Mouse (Mus musculus) lung, adult 2 months (tissue): ENCODE results near the gene Tgfb3. TPM values are rescaled to one million over a fixed set of nuclear protein-coding genes. Genes with fewer than 3 reads are reported as not detected.

ENCODE experiments used
- DNase-seq: peaks from one replicate; pipeline ENCODE4 v3.0.0; 2022
- H3K4me1 ChIP-seq: fragments of 200-500 bp; 2 replicates; pipeline ENCODE4 v1.6.1; 2011; ENCODE audit warnings: low read length; ENCODE audit not compliant: control insufficient read depth, insufficient read depth
- H3K4me3 ChIP-seq: fragments of 200-500 bp; replicated peaks from 2 replicates; pipeline ENCODE3; 2011; ENCODE audit warnings: low read depth, mild to moderate bottlenecking, control low read depth, low read length; ENCODE audit errors: extremely low read depth
- CTCF ChIP-seq: fragments of 200-500 bp; IDR thresholded peaks from 2 replicates; pipeline ENCODE4 v1.5.1; 2011; ENCODE audit warnings: mild to moderate bottlenecking, low read length, control low read depth; ENCODE audit not compliant: insufficient read depth
- POLR2A ChIP-seq: fragments of 200-500 bp; IDR thresholded peaks from 2 replicates; pipeline ENCODE4 v1.6.1; 2011; ENCODE audit warnings: low read depth, mild to moderate bottlenecking, control low read depth, low read length, borderline replicate concordance; ENCODE audit errors: extremely low read depth
- WGBS: fragments of 180-500 bp; shearing (Covaris S2); methylation state at CpG from one replicate; pipeline ENCODE4 v1.1.7; 2018; 5-methylcytosine and 5-hydroxymethylcytosine counted together
- polyA plus RNA-seq: library from polyadenylated mRNA; depleted of rRNA; stranded (reverse); fragments of >200 nt; gene quantifications from 2 replicates; pipeline ENCODE4 v1.2.3, GENCODE M21; 2012

Tgfb3 gene
- polyA plus RNA-seq, 1 experiment = 33.9 TPM

DNA sequence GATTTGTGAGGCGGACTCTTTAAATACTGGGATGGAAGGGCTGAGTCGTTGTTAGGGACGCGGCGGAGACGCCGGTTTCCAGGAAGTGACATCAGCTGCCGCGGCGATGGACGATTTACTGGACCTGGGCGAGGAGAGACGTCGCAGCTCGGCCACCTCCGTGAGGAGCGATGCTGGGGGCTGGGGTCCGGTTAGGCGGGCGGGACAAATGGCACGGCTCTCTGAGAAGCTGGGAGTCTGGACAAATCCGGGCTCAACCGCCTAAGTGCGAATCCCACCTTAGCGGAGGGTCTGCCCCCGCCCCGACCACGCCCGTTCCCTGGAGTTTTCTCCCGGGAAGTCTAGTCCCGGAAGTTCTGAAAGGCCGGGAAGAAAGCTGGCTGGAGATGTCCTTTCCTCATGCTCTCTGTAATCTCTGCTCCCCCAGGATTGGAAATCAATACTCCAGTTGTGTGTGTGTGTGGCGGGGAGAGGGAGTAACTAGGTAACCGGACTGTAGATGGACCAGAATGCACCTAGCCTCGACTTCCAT lies 3.7 kb upstream of the Tgfb3 start, which contains the start of gene Ift43:
Ift43 (plus strand) TSS at position 61 of the 532 bp plus-strand sequence.
- WGBS = under 1% methylated on average over 35 of the region's 35 CpGs
- TF ChIP-seq CTCF (no peak), POLR2A (peak; percentile 92; the same call in 1 of the 2 replicates)
- peak; percentile 86 for DNase-seq
- Histone ChIP-seq H3K4me3 (peak within 1 kb of the TSS; percentile 87), H3K4me1 (peaks cover 6% of the 10 kb centered on the region)

- under 1% methylated on average over 31 of the region's 31 CpGs for WGBS
- TF ChIP-seq POLR2A = no peak
- peak; percentile 79 for TF ChIP-seq CTCF
- H3K4me3 ChIP-seq = peak overlapping the region; percentile 61
- H3K4me1 ChIP-seq = peaks cover 4% of the 10 kb centered on the region; the same call in 1 of the 2 replicates
- peak; percentile 92 for DNase-seq
Measured at GRCm38 (mm10) chr12:86079202-86079667, 394 bp upstream of the Tgfb3 start.

GRCm38 (mm10) chr12:86078176-86078552 lies 677 bp downstream of the Tgfb3 start:
- DNase-seq = no peak
- no peak for TF ChIP-seq POLR2A
- TF ChIP-seq CTCF = no peak
- H3K4me1 ChIP-seq = peaks cover under 1% of the 10 kb centered on the region; the same call in 1 of the 2 replicates
- 40% methylated on average over 9 of the region's 9 CpGs for WGBS
- H3K4me3 ChIP-seq = peak overlapping the region; percentile 80

- TF ChIP-seq CTCF (no peak), POLR2A (no peak)
- H3K4me3 ChIP-seq = peak overlapping the region; percentile 44
- H3K4me1 ChIP-seq = no peaks in the 10 kb centered on the region
- DNase-seq = peak; percentile 24
- 41% methylated on average over 11 of the region's 11 CpGs for WGBS
Measured at GRCm38 (mm10) chr12:86077736-86078135, 1.1 kb downstream of the Tgfb3 start.

GRCm38 (mm10) chr12:86077322-86077721 lies 1.5 kb downstream of the Tgfb3 start:
- no peak for DNase-seq
- TF ChIP-seq POLR2A = no peak
- TF ChIP-seq CTCF = no peak
- 60% methylated on average over 8 of the region's 8 CpGs for WGBS
- Histone ChIP-seq H3K4me3 (peak overlapping the region; percentile 44), H3K4me1 (no peaks in the 10 kb centered on the region)

DNA sequence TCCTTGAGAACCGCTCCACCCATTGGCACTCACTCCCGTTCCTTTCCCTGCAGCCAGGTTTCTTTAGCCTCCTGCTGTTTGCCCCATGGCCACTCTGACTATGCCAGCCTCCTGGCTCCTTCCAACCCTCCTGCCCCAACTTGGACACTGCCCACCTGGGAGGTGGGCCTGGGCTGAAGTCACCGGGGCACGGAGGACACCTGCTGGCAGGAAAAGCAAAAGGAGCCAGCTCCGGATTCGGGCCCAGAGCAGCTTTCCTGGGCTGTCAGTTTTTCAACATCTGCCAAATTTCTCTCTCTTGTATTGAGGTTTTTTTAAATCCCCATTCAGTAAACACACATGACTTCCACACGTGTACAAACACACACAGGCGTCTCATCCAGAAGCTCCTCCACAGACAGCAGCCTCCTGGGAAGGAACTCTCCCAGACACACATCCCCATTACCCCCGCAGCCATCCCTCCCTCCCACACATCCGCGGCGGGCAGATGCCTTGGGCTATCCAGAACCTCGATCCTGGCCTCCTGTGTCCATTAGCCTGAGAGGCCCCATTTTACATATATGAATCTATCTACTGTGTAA lies 2.4 kb downstream of the Tgfb3 start:
- DNase-seq = peak; percentile 47
- WGBS = 15% methylated on average over 13 of the region's 13 CpGs
- Histone ChIP-seq H3K4me1 (no peaks in the 10 kb centered on the region), H3K4me3 (peak overlapping the region; percentile 38)
- TF ChIP-seq CTCF (peak; percentile 34; the same call in 1 of the 2 replicates), POLR2A (no peak)

DNA sequence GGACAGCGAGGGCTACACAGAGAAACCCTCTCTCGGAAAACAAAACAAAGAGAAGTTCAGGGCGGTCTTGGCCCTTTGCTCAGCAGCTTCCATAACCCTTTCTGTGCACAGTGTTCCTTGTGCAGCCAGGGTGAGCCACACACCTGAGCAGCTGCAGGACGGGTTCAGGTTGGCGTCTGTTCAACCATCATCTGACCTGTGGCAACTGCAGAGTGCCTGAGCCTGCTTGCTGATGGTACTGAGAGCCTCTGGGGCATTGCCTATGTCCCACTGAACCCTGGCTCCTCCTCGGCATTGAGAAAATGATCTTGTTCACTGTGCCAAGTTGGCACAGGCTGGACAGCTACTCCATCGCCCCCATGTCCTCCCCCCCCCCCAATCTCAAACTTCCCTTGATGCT lies 3.5 kb downstream of the Tgfb3 start:
- no peak for DNase-seq
- Histone ChIP-seq H3K4me1 (no peaks in the 10 kb centered on the region), H3K4me3 (no peak overlapping the region)
- 72% methylated on average over 7 of the region's 7 CpGs for WGBS
- TF ChIP-seq POLR2A (no peak), CTCF (no peak)

GRCm38 (mm10) chr12:86074681-86075080 lies 4.2 kb downstream of the Tgfb3 start:
- H3K4me3 ChIP-seq = no peak overlapping the region
- no peak for DNase-seq
- TF ChIP-seq CTCF = no peak
- H3K4me1 ChIP-seq = no peaks in the 10 kb centered on the region
- 78% methylated on average over 12 of the region's 12 CpGs for WGBS

GRCm38 (mm10) chr12:86071432-86071831 lies 7.4 kb downstream of the Tgfb3 start:
- H3K4me1 ChIP-seq = no peaks in the 10 kb centered on the region
- DNase-seq = no peak
- H3K4me3 ChIP-seq = no peak overlapping the region
- 80% methylated on average over 6 of the region's 6 CpGs for WGBS
- TF ChIP-seq CTCF = no peak
- TF ChIP-seq POLR2A = no peak

DNA sequence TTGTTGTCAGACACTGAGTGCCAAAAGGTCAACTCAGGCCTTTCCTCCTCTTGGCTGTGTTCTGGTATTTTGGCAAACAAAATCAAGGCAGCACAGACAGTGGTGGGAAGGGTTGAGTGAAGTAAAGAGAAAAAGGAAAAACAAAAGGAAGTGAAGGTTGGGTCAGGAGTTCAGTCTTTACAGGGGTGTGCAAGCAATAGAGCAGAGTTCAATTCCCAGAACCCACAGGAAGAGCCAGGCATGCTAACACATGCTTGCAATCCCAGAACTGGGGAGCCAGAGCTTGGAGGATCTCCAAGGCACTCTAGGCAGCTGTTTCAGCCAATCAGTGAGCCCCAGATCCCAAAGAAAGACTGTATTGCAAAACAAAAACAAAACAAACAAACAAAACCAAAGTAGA lies 14.0 kb downstream of the Tgfb3 start:
- H3K4me1 ChIP-seq = no peaks in the 10 kb centered on the region
- no peak for DNase-seq
- TF ChIP-seq POLR2A (no peak), CTCF (no peak)
- no peak overlapping the region for H3K4me3 ChIP-seq
